Comparison of ENCODE assay signal across 15 mouse cellular contexts in the genomic region with DNA sequence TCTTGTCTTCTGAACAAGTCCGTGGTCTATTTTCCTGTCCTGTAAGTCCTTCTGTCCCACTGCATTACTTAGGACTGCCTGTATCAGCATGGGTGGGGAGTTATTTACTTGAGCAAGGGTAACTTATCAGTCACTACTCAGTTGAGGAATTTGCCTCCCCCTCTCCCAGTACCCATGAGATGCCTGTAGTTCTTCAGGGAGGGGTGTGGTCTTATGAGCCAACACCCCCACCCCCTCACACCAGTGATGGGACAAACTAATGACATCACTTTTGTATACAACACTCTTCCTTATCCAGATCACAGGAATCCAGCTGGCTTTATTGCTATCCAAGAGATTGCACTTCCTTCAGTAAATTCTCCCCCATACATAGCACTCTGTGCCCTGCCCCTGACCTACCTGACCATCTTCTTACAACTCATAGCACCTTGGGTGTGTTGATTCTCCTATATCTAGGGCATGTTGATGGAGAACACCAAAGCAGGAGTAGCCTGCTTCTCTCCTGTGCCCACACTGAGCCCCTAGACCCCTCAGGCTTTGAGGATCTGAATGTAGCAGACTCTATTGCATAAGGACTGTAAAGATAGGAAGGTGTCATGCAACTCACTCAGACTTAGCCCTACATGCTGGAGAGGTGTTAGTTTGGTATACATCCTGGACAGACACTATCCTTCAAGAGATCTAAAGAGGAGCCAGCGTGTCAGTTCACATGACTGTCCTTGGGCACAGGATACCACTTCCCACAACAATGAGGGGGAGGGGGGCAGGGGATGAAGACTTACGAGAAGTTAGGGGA. TPM values are rescaled to one million over a fixed set of nuclear protein-coding genes. Genes with fewer than 3 reads are reported as not detected.
DNase-seq lines count a peak whose midpoint lies in the region; ATAC-seq lines count a peak whose summit lies in the region.
"Had no signal": no experiment of that assay in that cellular context is flagged by ENCODE, and none has a peak within 500 bp of the region (broad histone marks: within the 10 kb centered on the region; RNA-seq: fewer than 3 reads in every experiment).

No protein-coding gene starts in this region.

- 36% methylated on average over 3 of the region's 3 CpGs for WGBS in liver, embryonic 13.5 days (ENCODE audit: insufficient replicate concordance)
- WGBS in hindbrain, embryonic 10.5 days: 78% methylated on average over 3 of the region's 3 CpGs

- H3K36me3 ChIP-seq in liver, embryonic 13.5 days: no peaks in the 10 kb centered on the region
- no peaks in the 10 kb centered on the region for H3K36me3 ChIP-seq in hindbrain, embryonic 10.5 days
- H3K36me3 ChIP-seq: midbrain, embryonic 15.5 days had no signal

- H3K9ac ChIP-seq in liver, embryonic 13.5 days: no peak overlapping the region
- H3K9ac ChIP-seq: midbrain, embryonic 15.5 days had no signal

- ATAC-seq in liver, embryonic 13.5 days (ENCODE audit: low read depth): peak; percentile 47
- ATAC-seq: CD4-positive, CD25-positive, alpha-beta regulatory T cell, adult 4 months; midbrain, embryonic 15.5 days had no signal

- peak overlapping the region; percentile 53 for H3K27ac ChIP-seq in liver, embryonic 13.5 days
- H3K27ac ChIP-seq in hindbrain, embryonic 10.5 days: no peak overlapping the region
- H3K27ac ChIP-seq: midbrain, embryonic 15.5 days had no signal

- H3K4me2 ChIP-seq in liver, embryonic 13.5 days: no peak overlapping the region
- H3K4me2 ChIP-seq: midbrain, embryonic 15.5 days had no signal

- no peaks in the 10 kb centered on the region for H3K9me3 ChIP-seq in liver, embryonic 13.5 days (replicated peaks)
- no peaks in the 10 kb centered on the region for H3K9me3 ChIP-seq in hindbrain, embryonic 10.5 days
- H3K9me3 ChIP-seq: midbrain, embryonic 15.5 days had no signal

- peak; percentile 5 for DNase-seq in urinary bladder, postnatal 14 days (ENCODE audit: low spot score)
- DNase-seq in urinary bladder, postnatal 4 days (ENCODE audit: low spot score in 2 of 2): no peak
- DNase-seq in liver, embryonic 13.5 days: no peak
- DNase-seq in lung, postnatal 4 days: peak; percentile 11 to 29
- no peak for DNase-seq in adrenal gland, adult 18-20 months (ENCODE audit: low spot score in 2 of 2)
- no peak for DNase-seq in cerebellum, adult 11 months
- no peak for DNase-seq in hindbrain, embryonic 10.5 days (ENCODE audit: low spot score)
- DNase-seq: cerebellum, adult 9-10 months; gastrocnemius, postnatal 14 days; heart, postnatal 4 days; layer of hippocampus, adult 9-11 months had no signal

- no peak overlapping the region for H3K4me3 ChIP-seq in liver, embryonic 13.5 days (replicated peaks)
- no peak overlapping the region for H3K4me3 ChIP-seq in hindbrain, embryonic 10.5 days
- H3K4me3 ChIP-seq: midbrain, embryonic 15.5 days had no signal

- H3K4me1 ChIP-seq in liver, embryonic 13.5 days (replicated peaks): peaks cover 19% of the 10 kb centered on the region
- H3K4me1 ChIP-seq in hindbrain, embryonic 10.5 days (replicated peaks): no peaks in the 10 kb centered on the region
- H3K4me1 ChIP-seq: midbrain, embryonic 15.5 days had no signal

- H3K27me3 ChIP-seq in liver, embryonic 13.5 days: no peaks in the 10 kb centered on the region
- no peaks in the 10 kb centered on the region for H3K27me3 ChIP-seq in hindbrain, embryonic 10.5 days (ENCODE audit: insufficient read depth, poor library complexity, severe bottlenecking)
- H3K27me3 ChIP-seq: midbrain, embryonic 15.5 days had no signal

RNA-seq across cellular contexts. Expression of a gene that starts 10.2 kb away (rescaled TPM):
- 0.47 and 0.70 TPM in 2 replicates for polyA plus RNA-seq in liver, embryonic 13.5 days (2015; fragmentation: Nextera tagmentation; extraction: Ambion mirVana)
- not detected for total RNA-seq in adrenal gland, adult 18-20 months (2021)
- not detected in 2 replicates for polyA plus RNA-seq in hindbrain, embryonic 10.5 days (2016; fragmentation: Nextera tagmentation; extraction: Ambion mirVana)
- total RNA-seq: gastrocnemius, postnatal 14 days; heart, postnatal 4 days; left cerebral cortex, postnatal 36 days had no signal
- polyA plus RNA-seq: CD4-positive, CD25-positive, alpha-beta regulatory T cell, adult 4 months; midbrain, embryonic 15.5 days; neural tube, embryonic 11.5 days had no signal

RNA-seq across cellular contexts. Expression of a gene that starts 12.2 kb away (rescaled TPM):
- not detected in 2 replicates for polyA plus RNA-seq in liver, embryonic 13.5 days (2015; fragmentation: Nextera tagmentation; extraction: Ambion mirVana)
- total RNA-seq in adrenal gland, adult 18-20 months (2021): under 1 TPM in 1 of 2 experiments, not detected in 1; 0.33 TPM
- polyA plus RNA-seq in hindbrain, embryonic 10.5 days (2016; fragmentation: Nextera tagmentation; extraction: Ambion mirVana): not detected in 2 replicates
- total RNA-seq: gastrocnemius, postnatal 14 days; heart, postnatal 4 days; left cerebral cortex, postnatal 36 days had no signal
- polyA plus RNA-seq: CD4-positive, CD25-positive, alpha-beta regulatory T cell, adult 4 months; midbrain, embryonic 15.5 days; neural tube, embryonic 11.5 days had no signal

RNA-seq across cellular contexts. Expression of a gene that starts 19.9 kb away (rescaled TPM):
- not detected in 2 replicates for polyA plus RNA-seq in liver, embryonic 13.5 days (2015; fragmentation: Nextera tagmentation; extraction: Ambion mirVana)
- total RNA-seq in adrenal gland, adult 18-20 months (2021): 1 to 10 TPM in 1 of 2 experiments, under 1 TPM in 1; 0.32 to 2.7 TPM
- not detected in 2 replicates for polyA plus RNA-seq in hindbrain, embryonic 10.5 days (2016; fragmentation: Nextera tagmentation; extraction: Ambion mirVana)
- total RNA-seq: gastrocnemius, postnatal 14 days; heart, postnatal 4 days; left cerebral cortex, postnatal 36 days had no signal
- polyA plus RNA-seq: CD4-positive, CD25-positive, alpha-beta regulatory T cell, adult 4 months; midbrain, embryonic 15.5 days; neural tube, embryonic 11.5 days had no signal

RNA-seq across cellular contexts. Expression of a gene that starts 28.7 kb away (rescaled TPM):
- polyA plus RNA-seq in liver, embryonic 13.5 days (2015; fragmentation: Nextera tagmentation; extraction: Ambion mirVana): not detected in 2 replicates
- not detected for total RNA-seq in adrenal gland, adult 18-20 months (2021)
- not detected in 2 replicates for polyA plus RNA-seq in hindbrain, embryonic 10.5 days (2016; fragmentation: Nextera tagmentation; extraction: Ambion mirVana)
- total RNA-seq: gastrocnemius, postnatal 14 days; heart, postnatal 4 days; left cerebral cortex, postnatal 36 days had no signal
- polyA plus RNA-seq: CD4-positive, CD25-positive, alpha-beta regulatory T cell, adult 4 months; midbrain, embryonic 15.5 days; neural tube, embryonic 11.5 days had no signal

Comparison
In these comparisons a context has a peak if more than half of its experiments do, and no peak if none do; other contexts are left out.
1. DNase-seq: peak in urinary bladder, postnatal 14 days (single experiment) and lung, postnatal 4 days (2 of 2); none in urinary bladder, postnatal 4 days (0 of 2), liver, embryonic 13.5 days (single experiment), adrenal gland, adult 18-20 months (0 of 2), cerebellum, adult 11 months (single experiment) and hindbrain, embryonic 10.5 days (single experiment).